Mouse (Mus musculus) layer of hippocampus, postnatal 14 days (tissue): ENCODE data around the gene Tprkb. TPM values are rescaled to one million over a fixed set of nuclear protein-coding genes. Genes with fewer than 3 reads are reported as not detected.
"Not testable (repeated sequence)": the region's sequence is repeated elsewhere in the genome, so short reads cannot be mapped to it uniquely, and the experiment has no call there.

ENCODE experiments used
- DNase-seq, 2 experiments: peaks; one replicate each; pipeline ENCODE4 v3.0.0; 2021 to 2022; ENCODE audit warnings: low spot score in 2 of 2, mixed read lengths in 1 of 2
- total RNA-seq, 2 experiments: library from RNA; stranded (reverse); gene quantifications; 2 replicates each; pipeline ENCODE4 v1.2.3; 2021

Tprkb gene
- total RNA-seq, 2 experiments from 2014 or later, result 60.9 to 70.3 TPM

DNA sequence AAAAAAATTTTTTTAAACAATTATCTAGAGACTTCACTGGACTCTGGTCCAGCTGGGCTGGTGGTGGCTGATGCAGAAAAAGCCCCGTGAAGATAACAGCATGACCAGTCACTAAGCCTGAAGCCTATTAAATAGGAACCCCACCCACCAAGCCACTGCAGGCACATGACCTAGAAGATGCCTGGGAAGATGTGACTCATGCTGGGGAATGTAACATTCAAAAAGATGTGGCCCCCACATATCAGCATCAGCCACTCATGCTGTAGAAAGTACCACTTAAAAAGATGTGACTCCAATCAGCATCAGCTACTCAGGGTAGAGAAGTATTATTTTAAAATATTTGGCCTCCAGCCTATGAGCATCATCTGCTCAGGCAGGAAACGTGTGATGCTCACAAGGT is 58.2 kb downstream of the Tprkb start:
- no peak for DNase-seq

DNA sequence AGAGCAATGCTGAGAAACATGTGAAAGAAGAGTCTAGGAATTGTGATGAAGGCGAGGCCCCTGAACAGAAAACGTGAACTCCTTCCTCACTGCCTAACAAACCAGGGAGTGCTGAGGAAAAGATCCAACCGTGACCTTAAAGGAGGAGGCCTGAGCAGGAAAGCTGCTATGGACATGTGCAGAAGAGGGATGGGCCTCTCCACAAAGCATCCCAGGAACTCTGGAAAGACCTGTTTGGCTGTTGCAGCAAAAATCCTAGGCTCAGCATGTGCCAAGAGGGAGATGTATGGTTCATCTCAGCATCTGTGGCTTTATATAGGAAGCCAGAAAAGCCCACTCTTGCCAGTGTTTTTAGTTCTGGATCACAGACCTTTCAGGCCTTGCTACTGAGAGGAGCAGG is 61.0 kb downstream of the Tprkb start:
- no peak for DNase-seq

DNA sequence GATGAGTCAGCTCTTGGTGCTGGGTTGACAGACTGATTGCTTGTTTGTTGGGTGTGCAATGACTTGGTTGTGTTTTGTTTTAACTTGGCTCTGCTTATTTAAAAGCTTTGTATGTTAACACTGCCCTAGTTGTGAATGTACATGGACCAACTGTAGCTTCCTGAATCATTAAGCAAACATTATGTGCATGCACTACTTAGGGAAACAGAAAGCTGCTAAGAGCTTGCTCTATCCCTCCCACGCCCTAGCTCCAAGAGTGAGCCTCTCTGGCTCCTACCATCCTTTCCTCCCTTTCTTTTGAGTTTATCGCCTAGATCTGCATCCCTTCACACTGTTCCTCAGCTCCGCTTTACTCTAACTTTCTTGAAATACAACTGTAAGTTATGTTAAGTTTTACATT is 61.7 kb downstream of the Tprkb start:
- no peak for DNase-seq

DNA sequence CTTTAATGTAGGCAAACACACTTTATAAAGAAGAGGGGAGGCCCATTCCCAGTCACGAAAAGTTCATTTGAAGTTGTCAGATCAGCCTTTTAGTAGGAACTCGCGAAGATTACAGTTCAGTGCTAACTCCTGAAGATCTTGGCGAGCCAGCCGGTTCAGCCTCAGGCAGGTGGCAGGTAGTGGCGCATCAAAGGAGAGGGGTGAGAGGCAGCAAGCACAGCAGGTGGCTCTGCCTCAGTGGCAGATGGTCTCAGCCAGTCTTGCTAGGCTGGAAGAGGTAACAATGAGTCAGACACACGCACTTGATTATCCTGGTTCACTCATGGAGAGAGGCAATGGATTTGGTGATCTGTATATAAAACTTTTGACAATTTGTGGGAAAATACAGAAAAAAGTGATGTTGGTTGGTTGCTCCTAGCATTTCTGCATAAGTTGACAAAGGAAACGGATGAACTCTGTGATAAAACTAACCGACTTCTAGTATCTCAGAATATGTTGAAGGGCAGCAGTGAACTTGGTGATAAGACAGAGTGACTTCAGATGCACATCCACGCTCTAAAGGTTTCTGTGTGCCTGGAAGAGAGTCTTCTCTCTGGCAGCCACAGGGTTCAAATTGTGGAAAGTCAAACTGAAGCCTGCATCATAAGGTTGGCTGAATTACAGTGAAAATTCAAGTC is 63.4 kb downstream of the Tprkb start:
- DNase-seq, result no peak

DNA sequence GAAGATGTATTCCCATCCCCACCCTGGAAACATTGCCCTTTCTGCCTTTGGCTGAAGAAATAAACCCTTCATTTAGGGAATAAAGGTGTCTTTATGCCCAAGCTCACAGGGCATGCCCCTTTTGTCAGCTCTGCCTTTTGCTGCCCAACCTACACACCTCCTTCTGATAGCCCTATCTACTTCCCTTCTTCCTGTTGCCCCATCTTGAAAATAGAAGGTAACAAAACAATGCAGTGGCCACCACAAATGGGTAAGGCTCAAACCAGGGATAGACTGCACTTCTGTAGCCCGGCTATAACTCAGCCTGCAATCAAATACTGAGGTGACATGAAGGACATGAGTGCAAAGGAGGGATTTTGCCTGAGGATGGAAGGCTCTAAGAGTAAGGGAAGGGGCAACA is 64.1 kb downstream of the Tprkb start:
- DNase-seq, result no peak

DNA sequence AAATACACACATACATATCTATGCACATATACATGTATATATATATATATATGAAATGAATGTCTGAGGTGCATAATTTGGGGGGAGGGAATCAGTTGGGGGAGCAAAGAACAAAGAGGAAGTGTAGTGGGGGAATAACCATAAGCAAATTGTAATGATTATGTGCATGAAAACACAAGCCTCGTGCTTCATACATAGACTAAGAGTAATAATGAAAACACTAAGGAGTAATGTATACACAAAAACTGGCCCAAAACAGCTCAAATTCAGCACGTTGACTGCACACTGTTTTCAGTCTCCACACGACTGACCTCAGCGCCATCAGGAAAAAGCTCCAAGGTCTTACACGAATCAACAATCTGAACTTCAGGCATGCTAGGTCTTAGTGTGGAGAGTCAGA is 64.6 kb downstream of the Tprkb start:
- no peak for DNase-seq

DNA sequence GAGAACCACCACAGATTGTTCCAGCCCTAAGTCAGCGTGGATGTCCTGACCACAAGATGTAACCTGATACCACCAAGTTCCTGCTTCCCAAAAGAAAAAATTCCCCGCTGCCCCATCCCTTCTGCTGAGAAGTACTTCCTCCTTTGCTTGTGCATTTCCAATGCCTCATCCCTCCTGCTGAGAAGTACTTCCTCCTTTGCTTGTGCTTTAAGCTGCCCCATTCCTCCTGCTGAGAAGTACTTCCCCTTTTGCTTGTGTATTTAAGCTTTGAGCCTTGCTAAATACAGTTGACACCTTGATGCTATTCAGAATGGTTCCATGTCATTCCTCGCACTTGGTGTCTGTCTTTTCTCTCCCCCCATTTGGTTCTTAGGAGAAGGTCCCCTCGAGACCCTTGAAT is 67.1 kb downstream of the Tprkb start:
- DNase-seq, result not testable (repeated sequence)

Other genes with a start within 250 kb of the Tprkb start
- gene Nat8f7, start 198.7 kb upstream of the Tprkb start, total RNA-seq, result 1 to 10 TPM; 1.7 to 2.7 TPM
- gene Nat8f3, start 146.1 kb upstream of the Tprkb start, total RNA-seq, result 1 to 10 TPM; 1.6 to 1.7 TPM
- gene Nat8f6, start 90.9 kb upstream of the Tprkb start, total RNA-seq, result 1 to 10 TPM; 1.3 to 1.4 TPM
- gene Nat8f5, start 90.9 kb upstream of the Tprkb start, total RNA-seq, result 1 to 10 TPM; 4.6 to 4.8 TPM
- 1 to 10 TPM; 2.8 to 2.9 TPM for gene Nat8, start 79.8 kb upstream of the Tprkb start, total RNA-seq
- gene Nat8f2, start 42.7 kb upstream of the Tprkb start, total RNA-seq, result 1 to 10 TPM; 1.0 to 1.2 TPM
- 1 to 10 TPM; 4.6 to 5.5 TPM for gene Nat8f4, start 7.0 kb upstream of the Tprkb start, total RNA-seq
- gene Nat8f1, start 3.8 kb downstream of the Tprkb start, total RNA-seq, result 10 to 100 TPM; 19.1 to 23.1 TPM
- 10 to 100 TPM; 83.3 to 89.0 TPM for gene Dusp11, start 49.8 kb downstream of the Tprkb start, total RNA-seq
- not detected for gene Figla, start 104.3 kb downstream of the Tprkb start, total RNA-seq
- 100 to 1,000 TPM; 241 to 253 TPM for gene Add2, start 116.8 kb downstream of the Tprkb start, total RNA-seq